Mouse (Mus musculus): ENCODE data around the gene Rsph1.

- TF ChIP-seq POLR2A (IDR thresholded peaks at IDR 0.05; ENCODE audit: low read depth, low read length) (no peak), CTCF (IDR thresholded peaks at IDR 0.05; ENCODE audit: borderline replicate concordance, insufficient read depth, low read length) (no peak)
These were observed 10.0 kb downstream of the Rsph1 start for GRCm38 (mm10) chr17:31267138-31267537.
